Mouse (Mus musculus) ES-E14 (cell line): ENCODE measurements around the gene Efna3.

Experiments
- MAFK ChIP-seq: IDR thresholded peaks from 2 replicates; pipeline ENCODE4 v1.6.1; 2014; ENCODE audit warnings: mild to moderate bottlenecking, low read depth, low read length, inconsistent platforms; ENCODE audit not compliant: insufficient read depth
- ZC3H11A ChIP-seq: IDR thresholded peaks from 2 replicates; pipeline ENCODE4 v1.6.1; 2012; ENCODE audit warnings: low read depth, mild to moderate bottlenecking, inconsistent platforms, low read length, borderline replicate concordance
- ZNF384 ChIP-seq: IDR thresholded peaks from 2 replicates; pipeline ENCODE4 v1.6.1; 2012; ENCODE audit warnings: low read depth, low read length, inconsistent platforms

GRCm38 (mm10) chr3:89304440-89304839 lies 18.3 kb downstream of the Efna3 start:
- TF ChIP-seq MAFK (no peak), ZNF384 (no peak), ZC3H11A (no peak)
